Mouse (Mus musculus) ES-E14 (cell line): ENCODE results near the gene Kcnq5.

ENCODE experiments used
- CHD2 ChIP-seq: IDR thresholded peaks from 2 replicates; pipeline ENCODE4 v1.6.1; 2014; ENCODE audit warnings: mild to moderate bottlenecking, low read depth, low read length, inconsistent platforms
- HCFC1 ChIP-seq: IDR thresholded peaks from 2 replicates; pipeline ENCODE4 v1.6.1; 2012; ENCODE audit warnings: low read length, inconsistent platforms, borderline replicate concordance; ENCODE audit not compliant: insufficient read depth
- MAFK ChIP-seq: IDR thresholded peaks from 2 replicates; pipeline ENCODE4 v1.6.1; 2014; ENCODE audit warnings: mild to moderate bottlenecking, low read depth, low read length, inconsistent platforms; ENCODE audit not compliant: insufficient read depth
- ZC3H11A ChIP-seq: IDR thresholded peaks from 2 replicates; pipeline ENCODE4 v1.6.1; 2012; ENCODE audit warnings: low read depth, mild to moderate bottlenecking, inconsistent platforms, low read length, borderline replicate concordance
- ZNF384 ChIP-seq: IDR thresholded peaks from 2 replicates; pipeline ENCODE4 v1.6.1; 2012; ENCODE audit warnings: low read depth, low read length, inconsistent platforms

DNA sequence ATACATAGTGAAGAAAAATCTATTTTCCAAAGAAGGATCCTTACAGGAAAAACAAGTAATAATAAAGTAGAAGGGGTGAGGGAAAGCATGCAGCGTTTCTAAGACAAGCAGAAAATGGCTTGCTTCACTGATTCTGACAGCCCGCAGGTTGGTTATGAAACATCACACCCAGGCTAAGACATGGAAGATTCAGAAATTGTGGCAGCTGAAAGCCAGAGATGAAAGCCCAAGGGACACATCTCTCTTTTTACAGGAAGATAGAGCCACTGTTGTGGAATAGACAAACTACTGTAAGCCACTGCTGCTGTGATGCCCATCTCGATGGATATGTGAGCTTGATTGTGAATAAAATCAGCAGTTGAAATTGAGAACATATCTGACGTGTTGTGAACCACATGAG, 20.9 kb downstream of the Kcnq5 start:
- TF ChIP-seq HCFC1 (no peak), MAFK (no peak), ZNF384 (no peak), ZC3H11A (no peak), CHD2 (no peak)
